Mouse (Mus musculus) thymus, adult 2 months (tissue): ENCODE data around the gene Pltp.

Experiments
- CTCF ChIP-seq: fragments of 200-500 bp; IDR thresholded peaks from 2 replicates; pipeline ENCODE4 v1.5.1; 2012; ENCODE audit warnings: mild to moderate bottlenecking, control low read depth, low read length, moderate library complexity, borderline replicate concordance; ENCODE audit not compliant: control insufficient read depth, poor library complexity, insufficient read depth; ENCODE audit errors: extremely low read depth
- POLR2A ChIP-seq: fragments of 200-500 bp; IDR thresholded peaks from 2 replicates; pipeline ENCODE4 v1.6.1; 2012; ENCODE audit warnings: mild to moderate bottlenecking, low read length, control low read depth, moderate library complexity; ENCODE audit not compliant: control insufficient read depth, poor library complexity, insufficient read depth; ENCODE audit errors: extremely low read depth

DNA sequence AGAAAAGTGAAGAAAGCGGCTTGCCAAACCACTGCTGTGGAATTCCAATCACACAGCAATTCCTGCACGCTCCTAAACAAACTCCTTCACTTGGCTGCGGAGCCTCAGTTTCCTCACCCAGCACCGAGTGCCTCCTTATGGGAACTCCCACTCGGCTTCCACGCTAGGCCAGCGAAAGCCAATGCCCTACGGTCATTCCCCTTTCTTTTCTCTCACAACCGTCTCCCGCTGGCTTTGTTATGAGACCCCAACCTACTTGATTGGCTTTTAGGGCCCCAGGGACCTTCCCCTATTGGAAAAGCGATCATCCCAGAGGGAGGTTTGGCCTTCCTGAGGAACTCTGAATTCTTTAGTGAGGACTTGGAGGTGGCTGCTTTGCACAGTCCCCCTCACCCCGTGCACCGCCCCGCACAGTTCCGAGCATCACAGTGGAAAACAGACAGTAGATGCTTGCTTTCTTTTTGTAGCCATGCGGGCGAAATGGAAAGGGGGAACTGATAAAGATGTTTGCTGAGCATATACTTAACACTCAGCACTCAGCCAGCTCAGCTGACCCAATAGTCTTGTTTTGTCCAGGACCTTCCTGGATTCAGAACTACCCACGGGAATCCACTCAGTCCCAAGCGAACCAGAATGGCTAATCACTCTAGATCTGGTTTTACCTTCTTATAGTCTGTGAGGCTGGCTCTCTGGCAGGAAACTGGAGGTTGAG lies 487 bp upstream of the Pltp start:
- TF ChIP-seq POLR2A (no peak), CTCF (no peak)
